ENCODE assay signal across 15 mouse cellular contexts in genomic region chr11:80485120-80485551, GRCm38 (mm10). TPM values are rescaled to one million over a fixed set of nuclear protein-coding genes. Genes with fewer than 3 reads are reported as not detected.
DNase-seq lines count a peak whose midpoint lies in the region; ATAC-seq and TF ChIP-seq lines count a peak whose summit lies in the region.
"Had no signal": no experiment of that assay in that cellular context is flagged by ENCODE, and none has a peak within 500 bp of the region (broad histone marks: within the 10 kb centered on the region; RNA-seq: fewer than 3 reads in every experiment).

No protein-coding gene starts in this region.

- H3K27ac ChIP-seq in heart, embryonic 10.5 days: peak overlapping the region; percentile 3; the same call in 1 of the 2 replicates
- peak overlapping the region; percentile 82 for H3K27ac ChIP-seq in cortical plate, adult 2 months (ENCODE audit: insufficient read depth, low read length)
- peak overlapping the region; percentile 78 for H3K27ac ChIP-seq in midbrain, postnatal 0 days (ENCODE audit: low read depth, low read length)
- H3K27ac ChIP-seq in kidney, embryonic 16.5 days (ENCODE audit: low read length): no peak overlapping the region
- H3K27ac ChIP-seq: kidney, embryonic 15.5 days; limb, embryonic 12.5 days had no signal

- intact Hi-C loops in left cerebral cortex, postnatal 14 days (cut with DNase I): loop anchor here (2.0 to 5.0 kb wide), 2 partner anchors 77 to 118 kb away; no protein-coding TSS in a partner anchor

- ATAC-seq in midbrain, postnatal 0 days (ENCODE audit: low FRiP score): no peak
- no peak for ATAC-seq in kidney, embryonic 16.5 days (ENCODE audit: low FRiP score, low TSS enrichment)

- H3K4me1 ChIP-seq in heart, embryonic 10.5 days: peaks cover 54% of the 10 kb centered on the region
- peaks cover 21% of the 10 kb centered on the region for H3K4me1 ChIP-seq in cortical plate, adult 2 months (ENCODE audit: control insufficient read depth, insufficient read depth, low read length)
- peaks cover 47% of the 10 kb centered on the region for H3K4me1 ChIP-seq in midbrain, postnatal 0 days (ENCODE audit: insufficient read depth, low read length)
- H3K4me1 ChIP-seq in kidney, embryonic 16.5 days (ENCODE audit: insufficient read depth, low read length): peaks cover 17% of the 10 kb centered on the region
- no peaks in the 10 kb centered on the region for H3K4me1 ChIP-seq in lung, adult 2 months (ENCODE audit: control insufficient read depth, insufficient read depth, low read length)

- H3K4me3 ChIP-seq in heart, embryonic 10.5 days: no peak overlapping the region
- no peak overlapping the region for H3K4me3 ChIP-seq in cortical plate, adult 2 months (ENCODE audit: insufficient read depth, low read length)
- no peak overlapping the region for H3K4me3 ChIP-seq in midbrain, postnatal 0 days (ENCODE audit: low read depth, low read length)
- H3K4me3 ChIP-seq in kidney, embryonic 16.5 days (ENCODE audit: low read length): no peak overlapping the region
- no peak overlapping the region for H3K4me3 ChIP-seq in lung, adult 2 months (replicated peaks; ENCODE audit: extremely low read depth, low read depth, low read length)
- H3K4me3 ChIP-seq: kidney, embryonic 15.5 days; limb, embryonic 12.5 days had no signal

- WGBS in heart, embryonic 10.5 days: 82% methylated on average over 9 of the region's 9 CpGs
- WGBS in midbrain, postnatal 0 days: 73% methylated on average over 9 of the region's 9 CpGs
- 81% methylated on average over 9 of the region's 9 CpGs for WGBS in kidney, embryonic 16.5 days
- WGBS in lung, adult 2 months: 83% methylated on average over 9 of the region's 9 CpGs

- peaks cover 16% of the 10 kb centered on the region; the same call in 1 of the 2 replicates for H3K27me3 ChIP-seq in heart, embryonic 10.5 days (ENCODE audit: insufficient read depth, poor library complexity, severe bottlenecking)
- H3K27me3 ChIP-seq in midbrain, postnatal 0 days (ENCODE audit: insufficient read depth, low read length): no peaks in the 10 kb centered on the region
- no peaks in the 10 kb centered on the region for H3K27me3 ChIP-seq in kidney, embryonic 16.5 days (ENCODE audit: insufficient read depth, low read length)
- H3K27me3 ChIP-seq: kidney, embryonic 15.5 days; limb, embryonic 12.5 days had no signal

- H3K9me3 ChIP-seq in heart, embryonic 10.5 days: no peaks in the 10 kb centered on the region
- H3K9me3 ChIP-seq in midbrain, postnatal 0 days (ENCODE audit: low read length): no peaks in the 10 kb centered on the region
- no peaks in the 10 kb centered on the region for H3K9me3 ChIP-seq in kidney, embryonic 16.5 days (ENCODE audit: low read length)
- H3K9me3 ChIP-seq: kidney, embryonic 15.5 days; limb, embryonic 12.5 days had no signal

- H3K9ac ChIP-seq in midbrain, postnatal 0 days (replicated peaks; ENCODE audit: low read length, poor library complexity, severe bottlenecking): no peak overlapping the region
- H3K9ac ChIP-seq in kidney, embryonic 16.5 days (replicated peaks; ENCODE audit: low read length): no peak overlapping the region
- H3K9ac ChIP-seq: kidney, embryonic 15.5 days; limb, embryonic 12.5 days; lung, embryonic 14.5 days had no signal

- H3K36me3 ChIP-seq in heart, embryonic 10.5 days: no peaks in the 10 kb centered on the region
- H3K36me3 ChIP-seq in midbrain, postnatal 0 days (ENCODE audit: insufficient read depth, low read length): no peaks in the 10 kb centered on the region
- H3K36me3 ChIP-seq in kidney, embryonic 16.5 days (ENCODE audit: insufficient read depth, low read length): no peaks in the 10 kb centered on the region
- H3K36me3 ChIP-seq: limb, embryonic 12.5 days had no signal

- TF ChIP-seq CTCF in cortical plate, adult 2 months (IDR thresholded peaks at IDR 0.05; ENCODE audit: extremely low read depth, insufficient read depth, low read length): no peak
- no peak for TF ChIP-seq CTCF in midbrain, postnatal 0 days (IDR thresholded peaks at IDR 0.05)
- TF ChIP-seq CTCF in lung, adult 2 months (IDR thresholded peaks at IDR 0.05; ENCODE audit: insufficient read depth, low read length): no peak

- no peak for DNase-seq in heart, embryonic 10.5 days (ENCODE audit: low spot score)
- DNase-seq in heart, adult 9 months (ENCODE audit: low spot score in 2 of 2): no peak
- peak; percentile 68 to 83 for DNase-seq in left cerebral cortex, postnatal 14 days (ENCODE audit: low spot score in 2 of 2)
- DNase-seq in left cerebral cortex, adult 11 months (ENCODE audit: low spot score): no peak
- DNase-seq in midbrain, postnatal 0 days (ENCODE audit: low spot score): no peak
- no peak for DNase-seq in lung, adult 2 months
- DNase-seq: adrenal gland, postnatal 25 days; cerebellum, adult 11 months; lung, embryonic 14.5 days; spleen, adult 18-20 months had no signal

- TF ChIP-seq POLR2A in cortical plate, adult 2 months (IDR thresholded peaks at IDR 0.05; ENCODE audit: extremely low read depth, insufficient read depth, low read length): 0 out of 2 replicates have a peak, but pooled peaks have one; percentile 52
- no peak for TF ChIP-seq POLR2A in lung, adult 2 months (IDR thresholded peaks at IDR 0.05; ENCODE audit: borderline replicate concordance, extremely low read depth, low read depth, low read length)

- H3K4me2 ChIP-seq in midbrain, postnatal 0 days (ENCODE audit: low read depth, low read length, poor library complexity, severe bottlenecking): 0 out of 2 replicates have a peak overlapping the region, but pooled peaks have one; percentile 91
- H3K4me2 ChIP-seq in kidney, embryonic 16.5 days (replicated peaks; ENCODE audit: low read depth, low read length): no peak overlapping the region
- H3K4me2 ChIP-seq: heart, embryonic 11.5 days; kidney, embryonic 15.5 days; limb, embryonic 12.5 days; lung, embryonic 14.5 days had no signal

RNA-seq across cellular contexts. Expression of gene Cdk5r1, which starts 8.3 kb away (rescaled TPM):
- 0.34 and 0.72 TPM in 2 replicates for polyA plus RNA-seq in heart, embryonic 10.5 days (2016; fragmentation: Nextera tagmentation; extraction: Ambion mirVana)
- 100 to 1,000 TPM; 359 to 367 TPM for total RNA-seq in left cerebral cortex, postnatal 14 days (2021)
- polyA plus RNA-seq in cortical plate, adult 2 months (2012; rRNA removed): 215 and 234 TPM in 2 replicates
- 376 and 420 TPM in 2 replicates for total RNA-seq in midbrain, postnatal 0 days (2014; rRNA removed)
- polyA plus RNA-seq in midbrain, postnatal 0 days (2015; fragmentation: Nextera tagmentation; extraction: Ambion mirVana): 77.3 and 85.2 TPM in 2 replicates
- 0.57 and 0.85 TPM in 2 replicates for polyA plus RNA-seq in kidney, embryonic 16.5 days (2015; fragmentation: Nextera tagmentation; extraction: Ambion mirVana)
- 1.2 and 1.5 TPM in 2 replicates for polyA plus RNA-seq in lung, adult 2 months (2012; rRNA removed)

RNA-seq across cellular contexts. Expression of gene Psmd11, which starts 56.7 kb away (rescaled TPM):
- 248 and 309 TPM in 2 replicates for polyA plus RNA-seq in heart, embryonic 10.5 days (2016; fragmentation: Nextera tagmentation; extraction: Ambion mirVana)
- 100 to 1,000 TPM in 1 of 2 experiments, 10 to 100 TPM in 1; 99.3 to 100 TPM for total RNA-seq in left cerebral cortex, postnatal 14 days (2021)
- 63.5 and 67.0 TPM in 2 replicates for polyA plus RNA-seq in cortical plate, adult 2 months (2012; rRNA removed)
- total RNA-seq in midbrain, postnatal 0 days (2014; rRNA removed): 24.6 and 44.5 TPM in 2 replicates
- 259 and 278 TPM in 2 replicates for polyA plus RNA-seq in midbrain, postnatal 0 days (2015; fragmentation: Nextera tagmentation; extraction: Ambion mirVana)
- polyA plus RNA-seq in kidney, embryonic 16.5 days (2015; fragmentation: Nextera tagmentation; extraction: Ambion mirVana): 321 and 327 TPM in 2 replicates
- polyA plus RNA-seq in lung, adult 2 months (2012; rRNA removed): 31.7 and 48.3 TPM in 2 replicates

Comparison
In these comparisons a context has a peak if more than half of its experiments do, and no peak if none do; other contexts are left out.
1. DNase-seq: peak in left cerebral cortex, postnatal 14 days (2 of 2); none in heart, embryonic 10.5 days (single experiment), heart, adult 9 months (0 of 2), left cerebral cortex, adult 11 months (single experiment), midbrain, postnatal 0 days (single experiment) and lung, adult 2 months (single experiment).
2. RNA of gene Cdk5r1, which starts 8.3 kb away (polyA plus RNA-seq): 215 to 234 TPM in cortical plate, adult 2 months and 77.3 to 85.2 TPM in midbrain, postnatal 0 days; 1.2 to 1.5 TPM in lung, adult 2 months, 0.34 to 0.72 TPM in heart, embryonic 10.5 days and 0.57 to 0.85 TPM in kidney, embryonic 16.5 days; every median in the first group is over 10 times any median in the second.